Mouse (Mus musculus) effector memory CD4-positive, alpha-beta T cell, adult 5 months (primary cell): Measurements from ENCODE around the gene C130079G13Rik. TPM values are rescaled to one million over a fixed set of nuclear protein-coding genes. Genes with fewer than 3 reads are reported as not detected.

Experiments used
- polyA plus RNA-seq: library from polyadenylated mRNA; unstranded; fragments of 100-300 nt; shearing (Covaris generic); gene quantifications from one replicate; pipeline ENCODE4 v1.2.1, GENCODE M21; 2017

C130079G13Rik gene
- not detected for polyA plus RNA-seq

GRCm38 (mm10) chr3:59924914-59925313 lies at the start of gene C130079G13Rik:
TSS of gene C130079G13Rik (plus strand) at chr3:59925214.

Other genes starting within 250 kb of the C130079G13Rik start
- gene Gm5538, start 195.4 kb upstream of the C130079G13Rik start, polyA plus RNA-seq: not detected
- gene Gm8298, start 64.2 kb upstream of the C130079G13Rik start, polyA plus RNA-seq: not detected
- gene Aadacl2, start 81.5 kb downstream of the C130079G13Rik start, polyA plus RNA-seq: 0.24 TPM
- gene Aadac, start 100.5 kb downstream of the C130079G13Rik start, polyA plus RNA-seq: not detected
- not detected for gene Sucnr1, start 156.7 kb downstream of the C130079G13Rik start, polyA plus RNA-seq